Comparison of ENCODE assay signal across 9 mouse cellular contexts in the genomic region with DNA sequence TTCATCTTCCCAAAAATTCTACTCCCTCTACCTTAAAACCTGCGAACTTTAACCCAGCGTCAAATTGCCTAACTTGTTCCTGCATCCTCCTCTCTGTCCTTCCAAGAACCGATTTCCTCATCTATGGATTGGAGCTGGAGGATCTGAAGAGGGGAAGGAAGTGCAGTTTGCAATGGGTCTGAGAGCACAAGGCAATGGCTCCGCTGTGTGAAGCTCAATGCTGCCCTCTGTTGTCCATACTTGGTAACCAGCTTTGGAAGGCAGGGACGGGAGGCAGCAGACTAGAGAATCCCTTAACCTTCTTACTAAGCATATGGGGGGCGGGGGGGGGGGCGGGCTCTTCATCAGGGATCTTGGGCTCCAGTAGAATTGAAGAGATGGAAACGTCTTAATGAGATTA. TPM values are rescaled to one million over a fixed set of nuclear protein-coding genes. Genes with fewer than 3 reads are reported as not detected.
DNase-seq lines count a peak whose midpoint lies in the region; ATAC-seq and TF ChIP-seq lines count a peak whose summit lies in the region.
"Had no signal": no experiment of that assay in that cellular context is flagged by ENCODE, and none has a peak within 500 bp of the region (broad histone marks: within the 10 kb centered on the region; RNA-seq: fewer than 3 reads in every experiment).

No protein-coding gene starts in this region.

- H3K4me3 ChIP-seq in C2C12 (ENCODE audit: insufficient read depth, poor library complexity, severe bottlenecking): no peak overlapping the region
- H3K4me3 ChIP-seq in lung, adult 2 months (replicated peaks; ENCODE audit: extremely low read depth, low read depth, low read length): no peak overlapping the region

- no peak overlapping the region for H3ac ChIP-seq in C2C12 (ENCODE audit: control insufficient read depth, insufficient read length, low read depth)

- no peaks in the 10 kb centered on the region for H3K79me2 ChIP-seq in C2C12 (ENCODE audit: control insufficient read depth, insufficient read depth)

- DNase-seq in Muller cell, postnatal 12 days (ENCODE audit: inconsistent ontology term): peak; percentile 53
- DNase-seq in cerebellum, adult 9-11 months: peak; percentile 52
- DNase-seq in frontal cortex, postnatal 36 days (ENCODE audit: low spot score in 2 of 2): peak; percentile 75 to 81
- peak; percentile 63 to 84 for DNase-seq in kidney, postnatal 36 days
- DNase-seq in lung, adult 2 months: peak; percentile 50
- DNase-seq in thymus, postnatal 25 days: peak; percentile 66

- under 1% methylated on average over 8 of the region's 8 CpGs for WGBS in lung, adult 2 months

- H3K4me1 ChIP-seq in lung, adult 2 months (ENCODE audit: control insufficient read depth, insufficient read depth, low read length): 0 out of 2 replicates have a peak, but pooled peaks cover 2% of the 10 kb centered on the region

- H3K36me3 ChIP-seq in C2C12 (ENCODE audit: control insufficient read depth, insufficient read depth): no peaks in the 10 kb centered on the region

- H3K27me3 ChIP-seq in C2C12 (ENCODE audit: control insufficient read depth, insufficient read depth, insufficient read length): peaks cover 53% of the 10 kb centered on the region

- peak; percentile 76 for TF ChIP-seq CTCF in C2C12 (IDR thresholded peaks at IDR 0.05; ENCODE audit: control insufficient read depth, insufficient read depth, insufficient read length)
- TF ChIP-seq CTCF in lung, adult 2 months (IDR thresholded peaks at IDR 0.05; ENCODE audit: insufficient read depth, low read length): peak; percentile 99

- H3K79me3 ChIP-seq in C2C12 (ENCODE audit: low read depth): no peaks in the 10 kb centered on the region

- TF ChIP-seq POLR2A in lung, adult 2 months (IDR thresholded peaks at IDR 0.05; ENCODE audit: borderline replicate concordance, extremely low read depth, low read depth, low read length): no peak

- peak; percentile 48 for ATAC-seq in neutrophil, adult 5-6 weeks (ENCODE audit: extremely low read depth, insufficient number of reproducible peaks, low FRiP score, poor library complexity, severe bottlenecking)

TF ChIP-seq in C2C12, 6 proteins besides CTCF, POLR2A, EP300 and RAD21:
- TF ChIP-seq MYOD1 (IDR thresholded peaks at IDR 0.05; ENCODE audit: control insufficient read depth, insufficient read length, low read depth) (no peak), USF1 (IDR thresholded peaks at IDR 0.05; ENCODE audit: low read depth) (no peak), CEBPB (IDR thresholded peaks at IDR 0.05; ENCODE audit: low read depth) (no peak), MAX (IDR thresholded peaks at IDR 0.05) (no peak), FOSL1 (IDR thresholded peaks at IDR 0.05; ENCODE audit: insufficient read depth, low read length, poor library complexity, severe bottlenecking) (no peak), MYOG (IDR thresholded peaks at IDR 0.05; ENCODE audit: control insufficient read depth, extremely low read depth, insufficient read length) (no peak)

RNA-seq across cellular contexts. Expression of a gene that starts 37.0 kb away (rescaled TPM):
- polyA plus RNA-seq in C2C12 (2012; fragmentation: generic; extraction: Trizol): 0.06 TPM
- 24.5 and 31.7 TPM in 2 replicates for polyA plus RNA-seq in lung, adult 2 months (2012; rRNA removed)
- total RNA-seq in neutrophil, adult 5-6 weeks (2017): 14.7 and 15.8 TPM in 2 replicates

RNA-seq across cellular contexts. Expression of a gene that starts 41.0 kb away (rescaled TPM):
- 0.02 TPM for polyA plus RNA-seq in C2C12 (2012; fragmentation: generic; extraction: Trizol)
- polyA plus RNA-seq in lung, adult 2 months (2012; rRNA removed): not detected in 2 replicates
- total RNA-seq in neutrophil, adult 5-6 weeks (2017): not detected in 2 replicates
- polyA plus RNA-seq: heart, embryonic 14.5 days had no signal

Comparison
In these comparisons a context has a peak if more than half of its experiments do, and no peak if none do; other contexts are left out.
1. RNA of a gene that starts 37.0 kb away (polyA plus RNA-seq): 24.5 to 31.7 TPM in lung, adult 2 months; 0.06 TPM in C2C12 (single experiment); every median in the first group is over 10 times any median in the second.
2. Peak in every context shown above with its lines, with median percentiles within 50 percentile points of each other: DNase-seq.